Mouse (Mus musculus) urinary bladder, postnatal 4 days (tissue): ENCODE data around the gene Olfr412.
A peak's percentile ranks its signal among the peaks of the same experiment; 100 is the strongest.

ENCODE experiments used
- DNase-seq, 2 experiments: peaks; one replicate each; pipeline ENCODE4 v3.0.0; 2021 to 2022; ENCODE audit warnings: low spot score in 2 of 2

Gene Olfr412

DNA sequence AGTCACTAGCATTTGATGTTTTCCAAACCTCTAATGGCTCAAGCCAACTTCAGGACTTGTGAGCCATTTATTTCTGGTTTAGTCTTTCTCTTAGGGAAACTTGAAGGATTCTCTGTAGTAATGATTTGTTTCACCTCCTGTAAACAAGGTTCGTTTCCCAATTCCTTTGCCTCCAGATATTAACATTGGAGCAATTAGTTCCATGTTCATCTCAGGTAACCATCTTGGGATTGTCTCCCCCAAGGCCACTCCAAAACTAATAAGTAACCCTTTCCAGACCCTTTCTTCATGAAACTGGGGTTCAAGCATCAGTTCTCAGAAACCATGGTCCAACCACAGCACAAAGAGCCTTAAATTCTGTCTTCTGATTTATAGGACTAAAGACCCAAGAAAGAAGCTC is at the start of gene Olfr412:
Olfr412 (plus strand) TSS at position 301 of the 400 bp plus-strand sequence.
- no peak for DNase-seq

- no peak for DNase-seq
Observed at GRCm38 (mm10) chr11:74326044-74326443, 35.8 kb upstream of the Olfr412 start.

DNA sequence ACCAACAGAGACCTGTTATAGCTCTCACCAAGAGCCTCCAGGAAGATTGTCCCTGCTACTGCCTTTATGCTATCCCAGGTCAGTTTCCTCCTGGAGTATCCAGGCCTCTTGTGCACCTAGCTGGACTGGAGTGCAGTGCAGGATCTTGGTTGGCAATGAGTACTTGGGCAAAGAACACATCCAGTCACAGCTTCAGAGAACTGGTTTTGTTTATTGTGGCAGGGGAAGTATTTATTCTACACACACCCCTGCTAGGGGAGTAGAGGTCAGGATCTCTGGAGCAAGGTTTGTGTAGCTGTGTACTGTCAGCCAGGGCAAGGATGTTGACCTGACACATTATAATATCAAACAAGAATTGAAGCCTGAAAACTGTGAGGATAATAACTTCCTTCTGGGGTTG is 33.1 kb upstream of the Olfr412 start:
- DNase-seq, result no peak

DNA sequence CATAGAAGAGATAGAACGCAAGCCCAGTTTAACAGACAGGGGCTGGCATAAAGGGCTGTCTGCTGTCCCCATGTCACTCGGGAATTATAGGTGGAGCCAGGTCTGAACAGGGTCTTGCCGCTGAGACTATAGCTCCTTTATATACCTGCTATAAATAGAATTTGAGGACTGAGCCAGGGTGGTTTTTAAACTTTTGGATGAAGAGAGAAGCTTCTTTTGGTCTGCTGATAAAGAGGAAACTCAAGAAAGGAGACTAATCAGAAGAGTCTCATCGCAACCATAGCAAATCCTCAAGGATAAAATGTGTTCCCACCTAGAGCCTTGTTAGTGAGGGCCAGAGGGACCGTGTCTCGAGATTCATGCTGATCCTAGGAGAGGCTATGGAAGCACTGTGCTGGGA is 23.9 kb upstream of the Olfr412 start, which contains the start of gene Olfr410:
Olfr410 (minus strand) TSS at position 101 of the 400 bp plus-strand sequence.
- DNase-seq, result no peak

GRCm38 (mm10) chr11:74352550-74352949 is 9.3 kb upstream of the Olfr412 start, which contains the start of gene Olfr411:
TSS of gene Olfr411 (minus strand) at chr11:74352650.
- DNase-seq, result no peak

GRCm38 (mm10) chr11:74371393-74372100 is 9.7 kb downstream of the Olfr412 start:
- DNase-seq, result peak; percentile 51 to 83

- no peak for DNase-seq
Observed at GRCm38 (mm10) chr11:74376847-74377246, 15.0 kb downstream of the Olfr412 start.

- DNase-seq, result no peak
Observed at GRCm38 (mm10) chr11:74379166-74379873, 17.5 kb downstream of the Olfr412 start.

DNA sequence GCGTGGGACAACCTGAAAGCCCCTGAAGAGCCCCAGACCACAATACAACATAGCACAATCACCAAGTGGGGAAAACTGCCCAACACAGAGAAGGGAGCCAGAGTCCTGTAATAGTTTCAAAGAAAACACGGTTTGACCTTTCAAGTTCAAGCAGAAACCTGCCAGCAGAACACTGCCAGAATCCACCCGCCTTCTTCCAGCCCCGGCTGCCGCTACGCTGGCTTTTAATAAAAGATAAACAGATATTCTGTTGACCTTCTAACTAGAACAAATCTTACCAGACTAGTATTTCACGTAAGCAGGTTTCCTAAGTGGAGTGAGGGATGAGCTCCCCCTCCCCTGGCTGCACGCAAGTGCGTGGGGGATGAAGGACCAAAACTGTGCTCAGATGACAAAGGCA is 23.8 kb downstream of the Olfr412 start:
- DNase-seq, result no peak

- DNase-seq, result no peak
Observed at GRCm38 (mm10) chr11:74387203-74387602, 25.3 kb downstream of the Olfr412 start.

- DNase-seq, result no peak
Observed at GRCm38 (mm10) chr11:74391899-74392298, 30.0 kb downstream of the Olfr412 start.

DNA sequence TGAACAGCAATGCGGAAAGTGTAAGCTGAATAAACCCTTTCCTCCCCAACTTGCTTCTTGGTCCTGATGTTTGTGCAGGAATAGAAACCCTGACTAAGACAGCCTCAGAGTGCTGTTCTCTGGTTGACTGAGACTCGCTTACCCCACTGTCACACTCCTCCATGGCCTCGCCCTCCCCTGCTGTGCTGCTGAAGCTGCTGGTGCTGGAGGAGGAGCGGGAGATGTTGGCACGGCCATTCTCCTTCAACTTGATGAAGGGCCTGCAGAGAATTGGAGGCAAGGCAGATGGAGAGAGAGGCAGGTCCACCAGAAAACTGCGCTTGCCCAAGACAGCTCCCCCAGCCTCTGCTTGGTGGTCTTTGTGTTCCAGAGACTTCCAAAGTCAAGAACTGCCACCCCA is 31.0 kb downstream of the Olfr412 start:
- DNase-seq, result no peak

- DNase-seq, result no peak
Observed at GRCm38 (mm10) chr11:74393489-74393888, 31.6 kb downstream of the Olfr412 start.

- no peak for DNase-seq
Observed at GRCm38 (mm10) chr11:74395583-74395982, 33.7 kb downstream of the Olfr412 start.

GRCm38 (mm10) chr11:74402126-74402525 is 40.3 kb downstream of the Olfr412 start:
- DNase-seq, result no peak

DNA sequence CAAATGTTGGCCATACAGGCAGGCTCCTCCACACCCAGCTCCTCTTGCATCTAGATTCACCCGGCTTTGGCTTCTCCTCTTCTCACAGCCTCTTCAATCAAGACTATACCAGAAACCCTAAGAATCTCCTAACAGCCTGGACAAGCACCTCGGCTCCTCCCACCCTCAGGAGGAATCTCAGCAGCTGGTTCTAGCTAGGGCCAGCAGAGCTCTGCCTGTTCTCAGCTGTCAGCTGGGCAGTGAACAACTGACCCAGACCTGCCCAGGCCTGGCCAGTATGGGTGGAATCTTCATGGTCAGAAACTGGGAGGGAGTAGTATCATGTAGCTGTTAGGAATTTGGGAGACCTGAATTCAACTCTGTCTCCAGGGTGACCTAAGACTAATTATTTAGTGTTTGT is 42.3 kb downstream of the Olfr412 start:
- DNase-seq, result no peak

GRCm38 (mm10) chr11:74405201-74405600 is 43.3 kb downstream of the Olfr412 start:
- no peak for DNase-seq

DNA sequence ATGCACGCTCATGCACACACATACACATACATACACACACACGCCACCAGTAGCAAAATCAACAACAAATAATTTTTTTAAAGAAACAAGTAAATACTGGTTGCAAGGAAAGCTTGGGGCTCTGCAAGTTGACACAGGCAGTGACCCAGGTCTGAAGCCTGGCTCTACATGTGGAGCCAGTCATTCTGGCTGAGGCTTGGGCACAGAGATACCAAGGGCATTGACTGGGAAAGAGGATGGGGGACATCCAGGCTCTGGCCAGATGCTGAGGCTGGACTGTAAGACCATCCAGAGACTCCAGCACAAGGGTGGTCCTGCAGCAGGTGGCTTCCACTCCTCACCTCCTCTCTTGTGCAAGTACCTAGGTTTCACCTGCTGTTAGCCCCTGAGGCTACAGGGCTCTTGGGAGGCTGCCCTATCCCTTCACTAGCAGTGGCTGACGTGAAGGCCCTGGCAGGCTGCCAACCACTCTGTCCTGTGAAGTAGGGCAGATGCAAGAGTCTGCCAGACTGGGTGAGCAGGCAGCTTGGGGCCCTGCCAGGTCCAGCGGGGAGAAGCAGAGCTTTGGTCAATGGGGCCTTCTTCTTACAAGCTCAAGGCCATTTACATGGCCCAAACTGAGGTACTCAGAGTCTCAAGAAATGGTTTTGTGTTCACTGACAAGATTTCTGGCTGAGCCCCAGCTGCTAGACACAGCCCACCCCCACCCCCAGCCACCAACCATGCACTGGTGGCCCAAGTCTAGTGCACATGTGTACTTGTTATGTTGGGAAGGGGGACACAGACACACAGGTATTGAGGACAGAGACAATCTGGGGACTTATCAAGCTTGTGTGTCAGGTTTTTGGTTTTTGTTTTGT is 46.9 kb downstream of the Olfr412 start:
- peak; percentile 85 to 93 for DNase-seq

GRCm38 (mm10) chr11:74409447-74409754 is 47.5 kb downstream of the Olfr412 start:
- DNase-seq, result no peak

DNA sequence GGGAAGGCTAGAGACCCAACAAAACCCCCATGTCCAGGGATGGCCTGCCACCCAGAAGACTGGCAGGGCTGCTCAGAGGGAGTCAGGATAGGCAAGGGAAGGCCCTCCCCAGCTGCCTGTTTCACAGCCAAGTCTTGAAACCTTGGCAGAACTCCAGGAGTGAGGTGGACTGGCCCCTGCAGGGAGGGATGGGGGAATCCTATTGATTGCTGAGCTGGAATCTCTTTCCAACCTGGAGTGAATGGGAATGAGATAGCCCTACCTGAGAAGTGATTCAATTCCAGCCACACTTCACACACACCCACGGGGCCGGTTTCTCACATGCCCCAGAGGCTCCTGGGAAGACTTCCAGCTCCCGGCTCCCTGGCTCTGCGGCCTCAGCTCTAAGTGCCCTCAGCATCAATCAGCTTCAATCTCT is 47.9 kb downstream of the Olfr412 start:
- peak in 1 of 2 experiments; percentile 52 for DNase-seq

GRCm38 (mm10) chr11:74411943-74412342 is 50.1 kb downstream of the Olfr412 start:
- DNase-seq, result no peak

- DNase-seq, result no peak
Observed at GRCm38 (mm10) chr11:74412462-74412861, 50.6 kb downstream of the Olfr412 start.
